Mouse (Mus musculus) myocyte (in vitro differentiated cells): Measurements from ENCODE around the gene Col16a1.

Experiments used
- CEBPB ChIP-seq: IDR thresholded peaks from 2 replicates; pipeline ENCODE4 v1.6.1; 2011; ENCODE audit warnings: mild to moderate bottlenecking, moderate library complexity; ENCODE audit not compliant: poor library complexity, insufficient read depth, severe bottlenecking
- E2F4 ChIP-seq: IDR thresholded peaks from one replicate; pipeline ENCODE4 v1.6.1; 2011; ENCODE audit warnings: mild to moderate bottlenecking, control low read depth, moderate library complexity; ENCODE audit not compliant: insufficient read depth
- MAX ChIP-seq: IDR thresholded peaks from one replicate; pipeline ENCODE4 v1.6.1; 2011; ENCODE audit warnings: low read depth, mild to moderate bottlenecking, control low read depth
- MYOD1 ChIP-seq, 3 experiments: IDR thresholded peaks; one replicate each; pipeline ENCODE4 v1.6.1; 2011; ENCODE audit warnings: control low read depth in 2 of 3, low read depth in 2 of 3, mild to moderate bottlenecking in 2 of 3, moderate library complexity in 1 of 3; ENCODE audit not compliant: insufficient read length in 2 of 3, control insufficient read depth in 1 of 3
- MYOG ChIP-seq, 3 experiments: IDR thresholded peaks; one replicate each; pipeline ENCODE4 v1.6.1; 2011; ENCODE audit warnings: control low read depth in 2 of 3, low read depth in 2 of 3, mild to moderate bottlenecking in 2 of 3; ENCODE audit not compliant: insufficient read length in 2 of 3, control insufficient read depth in 1 of 3, insufficient read depth in 1 of 3
- POLR2A ChIP-seq: IDR thresholded peaks from one replicate; pipeline ENCODE4 v1.6.1; 2011; ENCODE audit warnings: low read depth, mild to moderate bottlenecking, control low read depth, moderate library complexity; ENCODE audit not compliant: insufficient read length
- POLR2AphosphoS2 ChIP-seq: IDR thresholded peaks from one replicate; pipeline ENCODE4 v1.6.1; 2011; ENCODE audit warnings: low read depth, control low read depth; ENCODE audit not compliant: insufficient read length
- REST ChIP-seq: IDR thresholded peaks from one replicate; pipeline ENCODE4 v1.6.1; 2011; ENCODE audit warnings: mild to moderate bottlenecking, control low read depth, moderate library complexity; ENCODE audit not compliant: insufficient read depth, insufficient read length
- SRF ChIP-seq: IDR thresholded peaks from one replicate; pipeline ENCODE4 v1.6.1; 2011; ENCODE audit warnings: low read depth; ENCODE audit not compliant: control insufficient read depth, insufficient read length
- TCF12 ChIP-seq: IDR thresholded peaks from one replicate; pipeline ENCODE4 v1.6.1; 2011; ENCODE audit warnings: mild to moderate bottlenecking, control low read depth; ENCODE audit not compliant: poor library complexity, insufficient read depth, severe bottlenecking
- TCF3 ChIP-seq: IDR thresholded peaks from one replicate; pipeline ENCODE4 v1.6.1; 2011; ENCODE audit warnings: low read depth, control low read depth; ENCODE audit not compliant: insufficient read length
- USF1 ChIP-seq: IDR thresholded peaks from one replicate; pipeline ENCODE4 v1.6.1; 2011; ENCODE audit warnings: low read depth, mild to moderate bottlenecking, control low read depth, moderate library complexity

- no peak for TF ChIP-seq MAX
- TF ChIP-seq POLR2A: no peak
- TF ChIP-seq E2F4: no peak
- no peak for TF ChIP-seq TCF12
- TF ChIP-seq MYOD1 (IDR thresholded peaks at IDR 0.05; ENCODE audit: control insufficient read depth in 1 of 3, insufficient read length in 2 of 3, low read depth in 2 of 3): no peak
- TF ChIP-seq CEBPB: no peak
- no peak for TF ChIP-seq SRF
- no peak for TF ChIP-seq USF1
- TF ChIP-seq POLR2AphosphoS2: no peak
- TF ChIP-seq REST: no peak
- TF ChIP-seq TCF3: no peak
- no peak for TF ChIP-seq MYOG (IDR thresholded peaks at IDR 0.05; ENCODE audit: control insufficient read depth in 1 of 3, insufficient read depth in 1 of 3, insufficient read length in 2 of 3, low read depth in 2 of 3)
Observed at GRCm38 (mm10) chr4:129998124-129998523, 49.5 kb upstream of the Col16a1 start.
